Mouse (Mus musculus) liver, postnatal 0 days (tissue): ENCODE measurements around the gene Acads.

Source experiments
- CTCF ChIP-seq: sonication (generic); IDR thresholded peaks from 2 replicates; pipeline ENCODE4 v1.5.1; 2016; ENCODE audit warnings: antibody characterized with exemption, low read depth
- EP300 ChIP-seq: IDR thresholded peaks from 2 replicates; pipeline ENCODE4 v1.6.1; 2016; ENCODE audit warnings: antibody characterized with exemption, low read depth, mild to moderate bottlenecking

- no peak for TF ChIP-seq CTCF
- TF ChIP-seq EP300: no peak
Observed at GRCm38 (mm10) chr5:115081636-115082035, 37.5 kb downstream of the Acads start.
